Mouse (Mus musculus) CD8-positive naive resting alpha-beta T cell, adult 2 months (primary cell): ENCODE measurements around the gene Rhox6.
"Not testable (repeated sequence)": the region's sequence is repeated elsewhere in the genome, so short reads cannot be mapped to it uniquely, and the experiment has no call there.

ENCODE experiments used
- DNase-seq, 2 experiments: peaks; one replicate each; pipeline ENCODE4 v3.0.0; 2022; ENCODE audit warnings: low read depth in 2 of 2, low spot score in 2 of 2

The Rhox6 gene

DNA sequence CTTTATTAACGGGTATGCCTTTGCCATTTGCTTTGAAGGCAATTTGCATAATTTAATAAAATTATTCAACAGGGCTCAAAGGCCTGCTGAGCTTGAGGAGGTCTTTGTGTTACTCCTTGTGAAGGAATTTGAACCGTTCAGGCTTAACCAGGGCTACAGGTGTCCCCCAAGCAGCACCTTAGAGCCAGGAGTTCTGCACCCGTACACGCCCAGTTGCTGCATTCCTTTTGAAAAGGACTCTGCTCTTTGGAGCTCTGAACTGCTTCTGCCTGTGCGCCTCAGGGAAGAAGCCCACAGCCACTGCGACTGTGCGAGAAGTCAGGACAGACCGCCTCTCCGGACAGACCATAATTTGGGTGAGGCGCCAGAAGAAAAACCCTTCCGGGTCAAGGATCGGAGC lies at the start of gene Rhox6:
Gene Rhox6 (plus strand): TSS at position 301 of the 400 bp plus-strand sequence.
- DNase-seq = not testable (repeated sequence)

DNA sequence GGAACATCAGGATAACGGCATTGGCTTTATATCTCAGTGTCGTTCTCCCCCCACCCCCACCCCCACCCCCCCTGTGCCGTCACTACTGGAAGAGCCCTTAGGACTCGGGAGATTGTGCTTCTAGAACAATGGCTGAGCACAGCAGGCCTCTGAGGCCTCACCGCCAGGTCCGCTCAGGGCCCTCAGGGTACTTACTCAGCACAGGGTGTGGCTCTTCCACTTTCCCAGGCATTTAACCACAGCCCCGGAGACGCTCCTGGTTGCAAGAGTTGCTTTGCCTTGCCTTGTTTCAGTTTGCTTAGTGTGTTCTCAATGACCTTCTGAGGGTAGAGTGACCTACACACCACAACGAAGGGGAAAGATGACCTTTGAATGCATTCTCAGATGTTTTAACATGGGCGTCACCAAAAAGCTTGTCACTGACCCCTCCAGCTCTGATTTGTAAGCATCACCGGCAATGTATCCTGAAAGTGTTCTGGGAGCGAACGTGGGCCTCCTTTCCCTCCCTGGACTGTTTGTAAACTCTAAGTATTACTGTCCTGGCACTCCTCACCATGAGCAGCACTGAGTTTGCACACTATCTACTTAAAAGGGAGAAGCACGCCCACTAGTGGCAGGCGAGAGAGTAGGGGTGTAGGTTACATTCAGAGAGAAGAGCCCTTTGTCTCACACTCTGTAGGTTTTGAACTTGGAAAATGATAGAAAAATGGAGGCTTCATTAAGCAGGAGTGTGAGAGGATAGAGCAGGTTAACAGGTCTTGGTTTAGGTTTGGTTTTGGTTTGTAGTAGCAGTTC lies 19.2 kb upstream of the Rhox6 start:
- DNase-seq = no peak

GRCm38 (mm10) chrX:37809396-37809795 lies 17.3 kb upstream of the Rhox6 start:
- no peak for DNase-seq

DNA sequence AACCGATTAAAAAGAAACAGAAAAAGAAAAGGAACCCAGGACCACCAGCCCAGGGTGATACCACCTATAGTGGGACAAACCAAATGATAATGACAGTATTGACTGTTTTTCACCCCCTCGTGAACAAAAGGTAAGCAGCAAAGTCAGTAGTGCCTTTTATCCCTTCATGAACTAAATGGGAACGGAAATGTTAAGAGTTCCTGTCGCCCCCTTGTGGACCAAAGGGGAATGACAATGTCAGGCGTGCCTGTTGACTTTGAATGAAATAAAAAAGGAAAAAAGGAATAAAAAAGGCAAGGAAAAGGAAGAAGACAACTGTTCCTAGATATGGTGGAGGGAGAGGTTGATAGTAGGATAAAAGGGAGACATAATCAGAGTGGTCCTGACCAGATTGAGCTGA lies 15.5 kb upstream of the Rhox6 start:
- no peak for DNase-seq

- no peak for DNase-seq
These were observed 11.0 kb upstream of the Rhox6 start for GRCm38 (mm10) chrX:37815665-37816064.

- DNase-seq = not testable (repeated sequence)
These were observed 4.7 kb downstream of the Rhox6 start, which contains the start of gene Rhox7a for GRCm38 (mm10) chrX:37831386-37831785. TSS of gene Rhox7a (plus strand) at chrX:37831686.

DNA sequence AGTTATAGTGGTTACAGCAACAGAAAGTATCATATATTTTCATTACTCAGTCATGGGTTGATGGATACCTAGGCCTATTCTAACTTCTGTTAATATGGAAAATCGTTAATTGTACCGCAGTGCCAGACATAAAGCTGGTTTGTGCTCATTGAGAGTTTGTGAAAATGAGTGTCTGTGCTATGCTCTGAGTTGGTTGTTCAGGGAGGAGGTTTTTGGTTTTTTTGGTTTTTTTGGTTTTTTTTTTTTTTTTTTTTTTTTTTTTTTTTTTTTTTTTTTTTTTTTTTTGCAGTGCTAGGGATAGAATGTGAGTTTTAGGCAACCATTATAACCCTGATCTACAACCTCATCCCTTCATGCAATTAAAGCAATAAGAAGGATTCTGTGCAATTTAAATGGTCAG lies 44.9 kb downstream of the Rhox6 start:
- no peak for DNase-seq

DNA sequence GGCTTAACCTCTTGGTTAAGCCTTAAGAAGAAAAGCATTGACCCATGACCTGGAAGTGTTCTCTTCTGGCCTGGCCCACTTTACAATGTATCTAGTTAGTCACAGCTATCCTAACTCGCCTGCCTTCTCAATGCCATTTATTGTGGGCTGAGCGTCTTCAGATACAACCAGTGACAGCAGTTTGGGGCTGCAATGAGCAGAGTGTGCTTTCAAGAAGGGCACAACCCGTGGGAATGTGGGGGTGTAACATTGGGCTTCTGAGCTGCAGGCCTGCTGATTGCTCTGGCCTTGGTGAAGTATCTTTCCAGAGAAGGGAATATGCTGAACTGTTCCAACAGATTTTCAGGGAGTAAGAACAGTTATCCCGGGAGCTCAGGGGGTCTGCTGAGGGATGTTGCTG lies 52.1 kb downstream of the Rhox6 start, which contains the start of gene Rhox8:
Gene Rhox8 (minus strand): TSS at position 101 of the 400 bp plus-strand sequence.
- no peak for DNase-seq
